8 mouse cellular contexts compared by ENCODE assay signal in genomic region chr2:4883009-4883704, GRCm38 (mm10). TPM values are rescaled to one million over a fixed set of nuclear protein-coding genes. Genes with fewer than 3 reads are reported as not detected.
DNase-seq lines count a peak whose midpoint lies in the region; ATAC-seq and TF ChIP-seq lines count a peak whose summit lies in the region.

No protein-coding gene starts in this region.

- peak overlapping the region; percentile 99; the same call in 1 of the 2 replicates for H3K27ac ChIP-seq in kidney, postnatal 0 days
- no peak overlapping the region for H3K27ac ChIP-seq in brown adipose tissue, adult 24 weeks (replicated peaks; ENCODE audit: low read depth, low read length)
- peak overlapping the region; percentile 99 for H3K27ac ChIP-seq in hindbrain, embryonic 15.5 days (replicated peaks)
- H3K27ac ChIP-seq in midbrain, embryonic 15.5 days = peak overlapping the region; percentile 100

- peaks cover 10% of the 10 kb centered on the region; the same call in 1 of the 2 replicates for H3K4me1 ChIP-seq in kidney, postnatal 0 days (replicated peaks; ENCODE audit: insufficient read depth, low read length)
- H3K4me1 ChIP-seq in brown adipose tissue, adult 24 weeks (ENCODE audit: control insufficient read depth, insufficient read depth, insufficient read length, low read length) = peaks cover 3% of the 10 kb centered on the region
- H3K4me1 ChIP-seq in hindbrain, embryonic 15.5 days (replicated peaks) = peaks cover 28% of the 10 kb centered on the region
- H3K4me1 ChIP-seq in midbrain, embryonic 15.5 days = peaks cover 24% of the 10 kb centered on the region

- no peak for ATAC-seq in kidney, postnatal 0 days (replicated peaks; ENCODE audit: low FRiP score, low read depth)
- ATAC-seq in hindbrain, embryonic 15.5 days (ENCODE audit: low FRiP score, low read depth) = no peak
- ATAC-seq in midbrain, embryonic 15.5 days (replicated peaks) = no peak
- no peak for ATAC-seq in cerebellum, adult (ENCODE audit: insufficient number of reproducible peaks, low FRiP score, low TSS enrichment)

- no peaks in the 10 kb centered on the region for H3K9me3 ChIP-seq in kidney, postnatal 0 days (replicated peaks; ENCODE audit: low read length)
- H3K9me3 ChIP-seq in hindbrain, embryonic 15.5 days = no peaks in the 10 kb centered on the region
- H3K9me3 ChIP-seq in midbrain, embryonic 15.5 days = no peaks in the 10 kb centered on the region

- H3K4me2 ChIP-seq in kidney, postnatal 0 days (ENCODE audit: low read length) = peak overlapping the region; percentile 81
- H3K4me2 ChIP-seq in hindbrain, embryonic 15.5 days = peak overlapping the region; percentile 91
- peak overlapping the region; percentile 87 for H3K4me2 ChIP-seq in midbrain, embryonic 15.5 days

- H3K9ac ChIP-seq in kidney, postnatal 0 days (ENCODE audit: low read depth, low read length) = peak overlapping the region; percentile 98; the same call in 1 of the 2 replicates
- H3K9ac ChIP-seq in hindbrain, embryonic 15.5 days = peak overlapping the region; percentile 85
- peak overlapping the region; percentile 97 for H3K9ac ChIP-seq in midbrain, embryonic 15.5 days

- peaks cover 5% of the 10 kb centered on the region; the same call in 1 of the 2 replicates for H3K36me3 ChIP-seq in kidney, postnatal 0 days (ENCODE audit: insufficient read depth, low read length)
- H3K36me3 ChIP-seq in hindbrain, embryonic 15.5 days = peaks cover 23% of the 10 kb centered on the region
- peaks cover 14% of the 10 kb centered on the region; the same call in 1 of the 2 replicates for H3K36me3 ChIP-seq in midbrain, embryonic 15.5 days (replicated peaks)

- WGBS in kidney, postnatal 0 days = under 1% methylated on average over 18 of the region's 18 CpGs
- 2% methylated on average over 18 of the region's 18 CpGs for whole genome bisulfite sequencing in hindbrain, embryonic 15.5 days
- WGBS in midbrain, embryonic 15.5 days = 1% methylated on average over 18 of the region's 18 CpGs

- no peaks in the 10 kb centered on the region for H3K27me3 ChIP-seq in kidney, postnatal 0 days (ENCODE audit: insufficient read depth, low read length)
- H3K27me3 ChIP-seq in hindbrain, embryonic 15.5 days = no peaks in the 10 kb centered on the region
- H3K27me3 ChIP-seq in midbrain, embryonic 15.5 days (replicated peaks) = no peaks in the 10 kb centered on the region

- TF ChIP-seq CTCF in kidney, postnatal 0 days (IDR thresholded peaks at IDR 0.05; ENCODE audit: low read depth) = no peak

- peak overlapping the region; percentile 94 for H3K4me3 ChIP-seq in kidney, postnatal 0 days (replicated peaks; ENCODE audit: low read depth, low read length)
- H3K4me3 ChIP-seq in brown adipose tissue, adult 24 weeks (ENCODE audit: insufficient read depth, low read depth, low read length) = peak overlapping the region; percentile 98
- H3K4me3 ChIP-seq in hindbrain, embryonic 15.5 days = peak overlapping the region; percentile 85
- H3K4me3 ChIP-seq in midbrain, embryonic 15.5 days = peak overlapping the region; percentile 62

- DNase-seq in kidney, postnatal 0 days (ENCODE audit: low spot score) = peak; percentile 33
- no peak for DNase-seq in kidney, adult 18-20 months
- DNase-seq in gastrocnemius, adult 8-10 months (ENCODE audit: low spot score in 2 of 2) = no peak
- DNase-seq in cerebellum, postnatal 36 days = no peak

RNA-seq across cellular contexts. Expression of gene Sephs1, which starts 1.8 kb away (rescaled TPM):
- polyA plus RNA-seq in kidney, postnatal 0 days (2015; fragmentation: Nextera tagmentation; extraction: Ambion mirVana) = 54.6 and 59.8 TPM in 2 replicates
- 11.8 and 11.9 TPM in 2 replicates for polyA plus RNA-seq in brown adipose tissue, adult 24 weeks (2012; ENCODE audit: insufficient read depth, insufficient read length, missing spikeins)
- 56.6 and 57.1 TPM in 2 replicates for polyA plus RNA-seq in hindbrain, embryonic 15.5 days (2015; fragmentation: Nextera tagmentation; extraction: Ambion mirVana)
- 54.4 and 57.2 TPM in 2 replicates for polyA plus RNA-seq in midbrain, embryonic 15.5 days (2015; fragmentation: Nextera tagmentation; extraction: Ambion mirVana)
- total RNA-seq in gastrocnemius, adult 8-10 months (2022) = 10 to 100 TPM; 18.2 to 22.6 (median 19.5) TPM

RNA-seq across cellular contexts. Expression of gene Phyh, which starts 35.7 kb away (rescaled TPM):
- 159 and 164 TPM in 2 replicates for polyA plus RNA-seq in kidney, postnatal 0 days (2015; fragmentation: Nextera tagmentation; extraction: Ambion mirVana)
- 975 and 1,033 TPM in 2 replicates for polyA plus RNA-seq in brown adipose tissue, adult 24 weeks (2012; ENCODE audit: insufficient read depth, insufficient read length, missing spikeins)
- polyA plus RNA-seq in hindbrain, embryonic 15.5 days (2015; fragmentation: Nextera tagmentation; extraction: Ambion mirVana) = 82.7 and 91.2 TPM in 2 replicates
- polyA plus RNA-seq in midbrain, embryonic 15.5 days (2015; fragmentation: Nextera tagmentation; extraction: Ambion mirVana) = 70.2 and 71.6 TPM in 2 replicates
- total RNA-seq in gastrocnemius, adult 8-10 months (2022) = 100 to 1,000 TPM; 155 to 199 (median 177) TPM
